Mouse (Mus musculus): ENCODE measurements at regions not wholly inside any gene's neighbourhood (a gene's known extent, or its start where the extent isn't known, plus 50 kb on each side); places are given as distances from the start of the nearest gene placed in this dataset.
"Not testable (repeated sequence)": the region's sequence is repeated elsewhere in the genome, so short reads cannot be mapped to it uniquely, and the experiment has no call there.

DNA sequence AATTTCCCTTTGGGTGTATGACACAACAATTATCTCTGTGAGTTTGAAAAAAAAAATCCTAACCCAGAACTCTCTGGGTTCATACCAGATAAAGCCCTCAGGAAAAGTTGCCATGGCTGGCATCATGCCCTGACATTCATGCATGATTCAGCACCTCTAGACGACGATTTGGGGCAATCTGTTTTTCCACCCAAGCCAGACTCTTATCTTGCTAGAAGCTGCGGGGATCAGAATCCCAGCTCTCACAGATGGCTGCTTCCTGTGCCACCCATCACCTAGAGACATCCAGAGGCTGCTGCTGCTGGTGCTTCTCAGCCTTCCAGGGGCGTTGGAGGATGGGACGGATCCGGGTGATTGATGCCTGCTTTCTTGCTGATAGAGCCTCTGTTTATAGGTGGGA lies 209.2 kb downstream of the Cd47 start:
- no peak for TF ChIP-seq CTCF (IDR thresholded peaks at IDR 0.05; ENCODE audit: control insufficient read depth, insufficient read depth, insufficient replicate concordance, low read depth, low read length)
- no peak for TF ChIP-seq POLR2A (IDR thresholded peaks at IDR 0.05; ENCODE audit: control insufficient read depth, low read depth, low read length)
- Histone ChIP-seq H3K4me1 (ENCODE audit: control insufficient read depth, insufficient read depth, low read length) (no peaks in the 10 kb centered on the region), H3K27ac (ENCODE audit: control insufficient read depth, insufficient read depth, low read depth, low read length) (no peak overlapping the region), H3K36me3 (ENCODE audit: control insufficient read depth, insufficient read depth, low read length) (no peaks in the 10 kb centered on the region), H3K4me3 (ENCODE audit: control insufficient read depth, low read depth, low read length) (no peak overlapping the region), H3K27me3 (ENCODE audit: control insufficient read depth, insufficient read depth, low read length) (no peaks in the 10 kb centered on the region)

DNA sequence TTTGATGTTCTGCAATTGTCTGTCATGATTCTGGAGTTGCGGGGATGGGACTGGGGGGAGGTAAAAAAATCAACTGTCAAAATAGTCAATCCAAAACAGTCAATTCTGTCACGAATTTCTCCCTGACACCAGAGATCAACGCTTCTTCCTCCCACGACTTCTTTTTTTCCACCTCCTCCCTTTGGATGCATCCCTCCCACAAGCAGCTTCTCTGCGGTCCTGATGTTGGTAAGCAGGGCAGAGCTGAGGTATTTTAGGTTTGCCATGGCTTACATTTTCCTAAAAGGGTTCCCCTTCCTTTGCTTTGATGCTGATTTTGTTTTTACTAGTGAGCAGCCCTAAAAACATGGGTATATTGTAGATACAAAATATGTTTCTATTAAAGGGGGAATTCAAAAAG lies 209.7 kb downstream of the Cd47 start:
- Histone ChIP-seq H3K36me3 (ENCODE audit: control insufficient read depth, insufficient read depth, low read length) (no peaks in the 10 kb centered on the region), H3K27ac (ENCODE audit: control insufficient read depth, insufficient read depth, low read depth, low read length) (no peak overlapping the region), H3K4me3 (ENCODE audit: control insufficient read depth, low read depth, low read length) (no peak overlapping the region), H3K27me3 (ENCODE audit: control insufficient read depth, insufficient read depth, low read length) (no peaks in the 10 kb centered on the region), H3K4me1 (ENCODE audit: control insufficient read depth, insufficient read depth, low read length) (no peaks in the 10 kb centered on the region)
- TF ChIP-seq POLR2A (IDR thresholded peaks at IDR 0.05; ENCODE audit: control insufficient read depth, low read depth, low read length) = no peak

DNA sequence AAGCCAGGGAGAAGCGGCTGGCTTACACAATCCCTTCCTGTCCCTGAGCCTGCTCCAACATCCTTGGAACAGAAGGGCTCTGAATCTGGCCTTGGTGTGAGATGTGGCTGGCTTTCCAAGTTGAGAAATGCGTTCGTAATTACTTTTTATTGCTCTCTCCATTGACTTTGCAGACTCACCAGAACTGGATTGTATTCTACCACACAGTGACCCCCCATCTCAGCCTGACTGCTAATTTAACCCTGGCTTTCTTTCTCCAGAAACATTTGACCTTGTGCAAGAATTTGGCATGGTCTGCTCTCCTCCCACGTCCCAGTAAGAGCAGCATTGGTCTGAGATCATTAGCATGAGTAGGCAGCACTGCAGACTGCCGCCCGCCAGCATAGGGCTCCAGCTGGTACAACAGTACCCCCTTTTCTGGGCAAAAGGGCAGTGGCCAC lies 210.2 kb downstream of the Cd47 start:
- TF ChIP-seq CTCF (IDR thresholded peaks at IDR 0.05; ENCODE audit: control insufficient read depth, insufficient read depth, insufficient replicate concordance, low read depth, low read length) = no peak
- TF ChIP-seq POLR2A (IDR thresholded peaks at IDR 0.05; ENCODE audit: control insufficient read depth, low read depth, low read length) = no peak
- H3K4me1 ChIP-seq (ENCODE audit: control insufficient read depth, insufficient read depth, low read length) = no peaks in the 10 kb centered on the region
- H3K36me3 ChIP-seq (ENCODE audit: control insufficient read depth, insufficient read depth, low read length) = no peaks in the 10 kb centered on the region
- H3K4me3 ChIP-seq (ENCODE audit: control insufficient read depth, low read depth, low read length) = no peak overlapping the region
- H3K27me3 ChIP-seq (ENCODE audit: control insufficient read depth, insufficient read depth, low read length) = no peaks in the 10 kb centered on the region
- no peak overlapping the region for H3K27ac ChIP-seq (ENCODE audit: control insufficient read depth, insufficient read depth, low read depth, low read length)

DNA sequence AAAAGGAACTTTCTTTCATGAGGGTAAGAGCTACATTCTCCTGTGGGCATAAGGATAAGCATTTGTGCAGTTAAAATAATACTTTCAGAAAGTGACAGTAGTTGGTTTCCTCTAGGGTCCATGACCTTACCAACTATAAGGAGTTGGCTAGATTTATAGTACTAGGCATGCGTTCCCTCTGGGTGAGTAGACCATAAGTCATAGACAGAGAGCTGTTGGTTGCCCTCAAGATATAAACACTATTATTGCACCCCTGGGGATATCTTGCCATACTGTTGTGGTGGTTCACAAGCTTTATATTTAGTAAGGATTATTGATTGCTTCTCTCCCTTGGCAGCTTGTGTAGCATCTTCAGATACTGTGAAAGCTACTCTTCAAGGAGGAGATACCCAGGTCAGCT lies 223.6 kb downstream of the Cd47 start:
- H3K27ac ChIP-seq (ENCODE audit: control insufficient read depth, insufficient read depth, low read depth, low read length) = no peak overlapping the region
- H3K4me3 ChIP-seq (ENCODE audit: control insufficient read depth, low read depth, low read length) = no peak overlapping the region
- no peaks in the 10 kb centered on the region for H3K4me1 ChIP-seq (ENCODE audit: control insufficient read depth, insufficient read depth, low read length)
- H3K27me3 ChIP-seq (ENCODE audit: control insufficient read depth, insufficient read depth, low read length) = no peaks in the 10 kb centered on the region
- H3K36me3 ChIP-seq (ENCODE audit: control insufficient read depth, insufficient read depth, low read length) = no peaks in the 10 kb centered on the region
- no peak for TF ChIP-seq CTCF (IDR thresholded peaks at IDR 0.05; ENCODE audit: control insufficient read depth, insufficient read depth, insufficient replicate concordance, low read depth, low read length)
- no peak for TF ChIP-seq POLR2A (IDR thresholded peaks at IDR 0.05; ENCODE audit: control insufficient read depth, low read depth, low read length)

DNA sequence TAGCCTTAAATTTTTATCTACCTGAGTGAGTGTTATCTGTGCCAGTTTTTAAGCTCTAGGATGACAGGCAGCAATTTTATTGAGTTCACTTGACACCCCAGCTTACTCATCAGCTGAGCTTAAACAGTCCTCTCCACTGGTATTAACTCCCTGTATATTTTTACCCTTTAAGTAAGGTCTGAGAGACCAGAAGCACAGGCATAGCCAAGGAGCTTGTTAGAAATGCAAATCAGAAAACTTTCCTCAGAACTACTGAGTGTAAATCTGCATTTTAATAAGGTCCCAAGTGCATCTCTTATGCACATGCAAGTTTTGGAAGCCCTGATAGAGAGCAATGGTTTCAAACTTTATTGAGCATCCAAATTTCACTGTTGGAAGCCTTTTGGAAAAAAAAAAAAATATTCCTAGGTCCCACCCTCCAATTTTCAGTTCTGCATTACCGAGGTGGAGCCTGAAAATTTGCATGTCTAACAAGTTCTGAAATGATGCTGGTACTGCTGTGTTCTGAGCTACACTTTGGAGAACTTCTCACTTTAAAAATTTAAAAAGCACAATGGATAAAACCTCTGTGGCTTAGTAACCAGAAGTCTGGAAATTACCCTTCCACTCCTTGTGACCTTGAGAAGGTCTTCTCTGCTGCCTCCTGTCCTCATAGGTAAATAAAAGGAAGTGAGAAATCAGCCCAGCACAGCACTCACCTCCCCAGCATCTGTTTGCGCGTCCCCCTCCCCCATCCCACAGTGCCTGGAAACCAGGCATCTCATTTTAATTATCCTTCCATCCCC lies 226.0 kb downstream of the Cd47 start:
- Histone ChIP-seq H3K4me3 (ENCODE audit: control insufficient read depth, low read depth, low read length) (no peak overlapping the region), H3K27ac (ENCODE audit: control insufficient read depth, insufficient read depth, low read depth, low read length) (no peak overlapping the region)
- no peak for TF ChIP-seq CTCF (IDR thresholded peaks at IDR 0.05; ENCODE audit: control insufficient read depth, insufficient read depth, insufficient replicate concordance, low read depth, low read length)
- no peak for TF ChIP-seq POLR2A (IDR thresholded peaks at IDR 0.05; ENCODE audit: control insufficient read depth, low read depth, low read length)

DNA sequence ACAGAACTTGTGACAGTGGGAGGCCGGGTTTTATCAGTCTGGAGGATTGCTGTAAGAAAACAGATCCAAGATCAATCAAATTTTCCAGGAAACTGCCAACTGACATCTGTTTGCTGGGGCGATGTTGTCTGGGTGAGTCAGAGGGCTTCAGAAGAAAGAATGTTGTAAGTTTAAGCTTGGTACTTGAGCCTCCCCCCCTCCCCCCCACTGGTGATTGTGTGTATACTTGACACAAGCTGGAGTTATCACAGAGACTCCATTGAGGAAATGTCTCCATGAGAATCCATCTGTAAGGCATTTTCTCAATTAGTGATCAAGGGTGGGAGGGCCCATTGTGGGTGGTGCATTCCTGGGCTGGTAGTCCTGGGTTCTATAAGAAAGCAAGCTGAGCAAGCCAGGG lies 226.9 kb downstream of the Cd47 start:
- Histone ChIP-seq H3K27me3 (ENCODE audit: control insufficient read depth, insufficient read depth, low read length) (no peaks in the 10 kb centered on the region), H3K27ac (ENCODE audit: control insufficient read depth, insufficient read depth, low read depth, low read length) (no peak overlapping the region), H3K4me3 (ENCODE audit: control insufficient read depth, low read depth, low read length) (no peak overlapping the region), H3K36me3 (ENCODE audit: control insufficient read depth, insufficient read depth, low read length) (no peaks in the 10 kb centered on the region), H3K4me1 (ENCODE audit: control insufficient read depth, insufficient read depth, low read length) (no peaks in the 10 kb centered on the region)
- no peak for TF ChIP-seq CTCF (IDR thresholded peaks at IDR 0.05; ENCODE audit: control insufficient read depth, insufficient read depth, insufficient replicate concordance, low read depth, low read length)
- no peak for TF ChIP-seq POLR2A (IDR thresholded peaks at IDR 0.05; ENCODE audit: control insufficient read depth, low read depth, low read length)

More for the DNA sequence above, 226.0 kb downstream of the Cd47 start:
- Histone ChIP-seq H3K4me1 (ENCODE audit: control insufficient read depth, insufficient read depth, low read length) (no peaks in the 10 kb centered on the region), H3K27me3 (ENCODE audit: control insufficient read depth, insufficient read depth, low read length) (no peaks in the 10 kb centered on the region), H3K36me3 (ENCODE audit: control insufficient read depth, insufficient read depth, low read length) (no peaks in the 10 kb centered on the region)

DNA sequence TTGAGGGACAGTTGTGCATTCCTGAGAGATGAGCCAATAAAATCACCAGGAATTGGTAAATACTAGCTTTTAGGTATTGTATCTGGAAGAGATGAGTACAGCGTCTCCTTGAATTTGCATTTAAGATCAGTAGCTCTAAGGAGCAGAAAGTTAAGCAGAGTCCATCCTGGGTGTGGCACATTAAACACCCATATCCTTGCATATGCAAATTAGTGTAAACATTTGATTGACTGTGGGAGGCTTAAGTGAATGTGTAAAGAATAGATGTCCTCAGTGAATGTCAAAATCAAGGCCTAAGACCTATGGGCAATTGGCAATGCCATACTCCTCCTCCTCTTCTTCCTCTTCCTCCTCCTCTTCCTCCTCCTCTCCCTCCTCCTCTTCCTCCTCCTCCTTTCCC lies 229.4 kb downstream of the Cd47 start:
- TF ChIP-seq CTCF (IDR thresholded peaks at IDR 0.05; ENCODE audit: control insufficient read depth, insufficient read depth, insufficient replicate concordance, low read depth, low read length) = no peak
- TF ChIP-seq POLR2A (IDR thresholded peaks at IDR 0.05; ENCODE audit: control insufficient read depth, low read depth, low read length) = no peak
- no peaks in the 10 kb centered on the region for H3K36me3 ChIP-seq (ENCODE audit: control insufficient read depth, insufficient read depth, low read length)
- H3K27me3 ChIP-seq (ENCODE audit: control insufficient read depth, insufficient read depth, low read length) = no peaks in the 10 kb centered on the region
- H3K27ac ChIP-seq (ENCODE audit: control insufficient read depth, insufficient read depth, low read depth, low read length) = no peak overlapping the region
- H3K4me1 ChIP-seq (ENCODE audit: control insufficient read depth, insufficient read depth, low read length) = no peaks in the 10 kb centered on the region
- H3K4me3 ChIP-seq (ENCODE audit: control insufficient read depth, low read depth, low read length) = no peak overlapping the region

DNA sequence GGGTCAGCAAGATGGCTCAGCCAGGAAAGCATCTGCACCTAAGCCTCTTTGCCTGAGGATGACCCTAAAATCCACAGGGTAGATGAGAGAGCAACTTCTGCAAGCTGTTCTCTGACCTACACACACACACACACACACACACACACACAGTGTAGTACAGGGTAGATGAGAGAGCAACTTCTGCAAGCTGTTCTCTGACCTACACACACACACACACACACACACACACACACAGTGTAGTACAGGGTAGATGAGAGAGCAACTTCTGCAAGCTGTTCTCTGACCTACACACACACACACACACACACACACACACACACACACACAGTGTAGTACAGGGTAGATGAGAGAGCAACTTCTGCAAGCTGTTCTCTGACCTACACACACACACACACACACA lies 230.0 kb downstream of the Cd47 start:
- not testable (repeated sequence) for H3K27me3 ChIP-seq (ENCODE audit: control insufficient read depth, insufficient read depth, low read length); H3K4me3 ChIP-seq (ENCODE audit: control insufficient read depth, low read depth, low read length); H3K27ac ChIP-seq (ENCODE audit: control insufficient read depth, insufficient read depth, low read depth, low read length); H3K36me3 ChIP-seq (ENCODE audit: control insufficient read depth, insufficient read depth, low read length); H3K4me1 ChIP-seq (ENCODE audit: control insufficient read depth, insufficient read depth, low read length)
